Mouse (Mus musculus) cerebral cortex, adult 2 months (tissue): ENCODE data around the gene Wdr92.

ENCODE experiments used
- WGBS: fragments of 180-500 bp; shearing (Covaris S2); methylation state at CpG from one replicate; pipeline ENCODE4 v1.1.7; 2018; 5-methylcytosine and 5-hydroxymethylcytosine counted together

The Wdr92 gene

GRCm38 (mm10) chr11:17211258-17212140 is 29.6 kb downstream of the Wdr92 start, which contains the start of gene Pno1:
Gene Pno1 (minus strand): TSS chr11:17211568.
- under 1% methylated on average over 65 of the region's 65 CpGs for WGBS

GRCm38 (mm10) chr11:17212141-17212495 is 30.2 kb downstream of the Wdr92 start:
- WGBS, result under 1% methylated on average over 10 of the region's 10 CpGs

GRCm38 (mm10) chr11:17212903-17213509 is 31.1 kb downstream of the Wdr92 start:
- WGBS, result 66% methylated on average over 5 of the region's 5 CpGs

GRCm38 (mm10) chr11:17215475-17215874 is 33.6 kb downstream of the Wdr92 start:
- WGBS, result 65% methylated on average over 3 of the region's 3 CpGs

GRCm38 (mm10) chr11:17221126-17221525 is 39.2 kb downstream of the Wdr92 start:
- 98% methylated on average over 8 of the region's 8 CpGs for WGBS

- WGBS, result 78% methylated on average over 5 of the region's 5 CpGs
Measured at GRCm38 (mm10) chr11:17232792-17233191, 50.9 kb downstream of the Wdr92 start.

- 61% methylated on average over 5 of the region's 5 CpGs for WGBS
Measured at GRCm38 (mm10) chr11:17236449-17237037, 54.6 kb downstream of the Wdr92 start.

- WGBS, result 95% methylated on average over 5 of the region's 5 CpGs
Measured at GRCm38 (mm10) chr11:17238598-17238997, 56.7 kb downstream of the Wdr92 start.

GRCm38 (mm10) chr11:17256813-17257365 is 75.0 kb downstream of the Wdr92 start:
- 49% methylated on average over 8 of the region's 8 CpGs for WGBS

GRCm38 (mm10) chr11:17257443-17257842 is 75.5 kb downstream of the Wdr92 start, which contains the start of gene C1d:
Gene C1d (plus strand): TSS chr11:17257579.
- WGBS, result under 1% methylated on average over 33 of the region's 33 CpGs

- under 1% methylated on average over 17 of the region's 17 CpGs for WGBS
Measured at GRCm38 (mm10) chr11:17257861-17258260, 76.0 kb downstream of the Wdr92 start.

- whole genome bisulfite sequencing, result 90% methylated on average over 4 of the region's 4 CpGs
Measured at GRCm38 (mm10) chr11:17267176-17267575, 85.3 kb downstream of the Wdr92 start.

- 88% methylated on average over 1 of the region's 1 CpGs for WGBS
Measured at GRCm38 (mm10) chr11:17268801-17269200, 86.9 kb downstream of the Wdr92 start.

GRCm38 (mm10) chr11:17279959-17280358 is 98.1 kb downstream of the Wdr92 start:
- WGBS, result 15% methylated on average over 9 of the region's 9 CpGs
